Mouse (Mus musculus) mature B cell (primary cell): ENCODE data around the gene Gm13694.
"Not testable (repeated sequence)": the region's sequence is repeated elsewhere in the genome, so short reads cannot be mapped to it uniquely, and the experiment has no call there.

ENCODE experiments used
- in situ Hi-C: fragments of 300-500 bp; cut with MboI; formaldehyde crosslinking; loops from 2 replicates; pipeline ENCODE4 v1.14.3; 2019

The Gm13694 gene

DNA sequence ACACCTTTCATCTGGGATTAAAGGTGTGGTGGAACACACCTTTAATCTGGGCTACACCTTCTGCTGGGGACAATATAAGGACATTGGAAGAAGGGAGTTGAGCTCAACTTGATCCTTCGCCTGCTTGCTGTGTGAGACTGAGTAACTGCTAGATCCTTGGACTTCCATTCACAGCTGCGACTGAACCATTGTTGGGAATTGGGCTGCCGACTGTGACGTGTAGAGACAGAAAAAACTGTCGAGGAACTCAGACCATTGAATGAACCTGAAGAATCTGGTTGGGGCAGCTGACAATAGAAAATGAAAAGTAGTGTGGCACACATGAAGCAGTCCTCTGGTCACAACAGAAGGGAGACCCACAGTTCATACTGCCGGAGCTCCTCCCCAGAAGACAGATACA lies at the start of gene Gm13694:
TSS of gene Gm13694 (plus strand) at position 301 of the 400 bp plus-strand sequence.
- in situ Hi-C loops: not testable (repeated sequence)

DNA sequence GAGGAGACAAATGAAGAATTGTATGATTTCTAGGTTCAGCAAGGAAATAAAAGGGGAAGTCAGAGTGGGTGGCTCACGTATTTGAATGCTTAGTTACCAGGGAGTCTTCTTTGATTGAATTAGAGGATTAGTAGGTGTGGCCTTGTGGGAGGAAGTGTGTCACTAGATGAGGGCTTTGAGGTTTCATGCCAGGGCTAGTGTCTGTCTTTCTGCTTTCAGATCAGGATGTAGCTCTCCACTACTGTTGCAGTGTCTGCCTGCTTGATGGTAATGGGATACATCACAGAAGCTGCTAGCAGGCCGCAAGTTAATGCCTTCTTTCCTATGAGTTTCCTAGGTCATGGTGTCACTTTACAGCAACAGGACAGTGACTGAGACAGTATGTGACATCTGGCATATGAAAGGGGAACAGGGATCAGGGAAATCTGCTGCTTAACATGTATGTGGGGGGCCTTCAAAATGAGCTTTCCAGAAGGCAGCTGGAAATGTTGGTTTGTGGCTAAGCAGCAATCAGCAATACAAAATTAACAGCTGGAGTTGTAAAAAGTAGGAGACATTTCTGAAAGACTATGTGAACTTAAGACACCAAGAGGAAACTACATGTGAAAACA lies 49.1 kb upstream of the Gm13694 start:
- in situ Hi-C loops: no loop called here

GRCm38 (mm10) chr2:83940931-83941361 lies 37.8 kb upstream of the Gm13694 start, which contains the start of gene Zswim2:
Gene Zswim2 (minus strand): TSS chr2:83941228.
- in situ Hi-C loops: no loop called here

GRCm38 (mm10) chr2:83941378-83941777 lies 37.4 kb upstream of the Gm13694 start:
- in situ Hi-C loops: no loop called here

DNA sequence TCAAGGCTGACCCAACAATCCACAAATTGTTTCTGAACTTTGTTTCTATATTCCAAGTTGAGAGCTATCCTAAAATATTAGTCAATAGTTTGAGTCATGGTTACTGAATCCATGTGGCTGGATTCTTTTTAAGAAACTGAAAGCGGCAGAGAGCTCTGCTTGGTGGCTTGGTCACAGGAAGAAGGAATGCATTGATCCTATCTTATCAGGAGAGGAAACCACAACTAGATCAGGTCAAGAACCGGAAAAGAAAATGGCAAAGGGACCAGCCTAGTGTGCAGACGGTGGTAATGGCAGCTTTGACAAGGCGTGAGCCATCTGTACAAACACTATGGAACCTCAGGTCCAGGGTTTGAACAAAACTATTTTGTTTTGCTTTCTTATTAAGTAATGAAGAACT lies 36.9 kb upstream of the Gm13694 start:
- in situ Hi-C loops: no loop called here

DNA sequence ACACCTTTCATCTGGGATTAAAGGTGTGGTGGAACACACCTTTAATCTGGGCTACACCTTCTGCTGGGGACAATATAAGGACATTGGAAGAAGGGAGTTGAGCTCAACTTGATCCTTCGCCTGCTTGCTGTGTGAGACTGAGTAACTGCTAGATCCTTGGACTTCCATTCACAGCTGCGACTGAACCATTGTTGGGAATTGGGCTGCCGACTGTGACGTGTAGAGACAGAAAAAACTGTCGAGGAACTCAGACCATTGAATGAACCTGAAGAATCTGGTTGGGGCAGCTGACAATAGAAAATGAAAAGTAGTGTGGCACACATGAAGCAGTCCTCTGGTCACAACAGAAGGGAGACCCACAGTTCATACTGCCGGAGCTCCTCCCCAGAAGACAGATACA lies 23.3 kb upstream of the Gm13694 start, which contains the start of gene Gm13698:
TSS of gene Gm13698 (plus strand) at position 301 of the 400 bp plus-strand sequence.
- in situ Hi-C loops: not testable (repeated sequence)

DNA sequence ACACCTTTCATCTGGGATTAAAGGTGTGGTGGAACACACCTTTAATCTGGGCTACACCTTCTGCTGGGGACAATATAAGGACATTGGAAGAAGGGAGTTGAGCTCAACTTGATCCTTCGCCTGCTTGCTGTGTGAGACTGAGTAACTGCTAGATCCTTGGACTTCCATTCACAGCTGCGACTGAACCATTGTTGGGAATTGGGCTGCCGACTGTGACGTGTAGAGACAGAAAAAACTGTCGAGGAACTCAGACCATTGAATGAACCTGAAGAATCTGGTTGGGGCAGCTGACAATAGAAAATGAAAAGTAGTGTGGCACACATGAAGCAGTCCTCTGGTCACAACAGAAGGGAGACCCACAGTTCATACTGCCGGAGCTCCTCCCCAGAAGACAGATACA lies 17.5 kb upstream of the Gm13694 start, which contains the start of gene Gm13693:
TSS of gene Gm13693 (plus strand) at position 301 of the 400 bp plus-strand sequence.
- in situ Hi-C loops: not testable (repeated sequence)

- in situ Hi-C loops: not testable (repeated sequence)
Observed at GRCm38 (mm10) chr2:83967013-83967412, 11.7 kb upstream of the Gm13694 start, which contains the start of gene Gm13695. Gene Gm13695 (plus strand): TSS chr2:83967313.

- in situ Hi-C loops: not testable (repeated sequence)
Observed at GRCm38 (mm10) chr2:83972823-83973222, 5.9 kb upstream of the Gm13694 start, which contains the start of gene Gm13696. Gene Gm13696 (plus strand): TSS chr2:83973123.

DNA sequence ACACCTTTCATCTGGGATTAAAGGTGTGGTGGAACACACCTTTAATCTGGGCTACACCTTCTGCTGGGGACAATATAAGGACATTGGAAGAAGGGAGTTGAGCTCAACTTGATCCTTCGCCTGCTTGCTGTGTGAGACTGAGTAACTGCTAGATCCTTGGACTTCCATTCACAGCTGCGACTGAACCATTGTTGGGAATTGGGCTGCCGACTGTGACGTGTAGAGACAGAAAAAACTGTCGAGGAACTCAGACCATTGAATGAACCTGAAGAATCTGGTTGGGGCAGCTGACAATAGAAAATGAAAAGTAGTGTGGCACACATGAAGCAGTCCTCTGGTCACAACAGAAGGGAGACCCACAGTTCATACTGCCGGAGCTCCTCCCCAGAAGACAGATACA lies 5.7 kb downstream of the Gm13694 start, which contains the start of gene Gm13697:
TSS of gene Gm13697 (plus strand) at position 301 of the 400 bp plus-strand sequence.
- in situ Hi-C loops: not testable (repeated sequence)

- in situ Hi-C loops: not testable (repeated sequence)
Observed at GRCm38 (mm10) chr2:83990253-83990652, 11.5 kb downstream of the Gm13694 start, which contains the start of gene Gm13691. Gene Gm13691 (plus strand): TSS chr2:83990553.

DNA sequence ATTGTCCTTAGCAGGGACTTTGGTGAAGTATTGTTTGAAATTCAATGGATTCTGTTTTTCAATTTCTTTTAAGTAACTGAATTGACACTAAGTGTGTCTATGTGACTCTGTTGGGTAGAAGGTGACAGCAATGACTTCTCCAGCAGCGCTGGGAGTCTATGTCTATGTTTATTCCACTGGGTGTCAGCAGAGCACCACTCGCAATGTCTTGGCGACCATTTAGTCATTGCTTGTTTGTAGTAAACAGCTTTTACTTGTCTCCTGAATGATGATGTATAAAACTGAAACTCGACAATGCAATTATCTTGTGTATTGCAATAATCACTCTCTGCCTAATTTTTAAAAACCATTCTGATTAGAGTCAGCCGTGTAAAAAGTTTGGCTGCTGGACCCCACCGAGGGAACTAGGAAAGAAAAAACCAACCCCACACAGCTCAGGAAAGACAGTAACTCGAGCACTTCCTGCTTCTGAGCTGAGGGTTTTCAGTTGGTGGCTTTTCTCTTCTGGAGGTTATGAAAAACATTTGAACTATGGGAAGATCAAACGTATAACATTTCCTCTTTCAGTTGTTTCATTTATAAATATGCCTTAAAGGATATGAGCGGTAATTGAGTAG lies 15.0 kb downstream of the Gm13694 start:
- in situ Hi-C loops: not testable (repeated sequence)

GRCm38 (mm10) chr2:83994526-83994925 lies 15.8 kb downstream of the Gm13694 start:
- in situ Hi-C loops: not testable (repeated sequence)

GRCm38 (mm10) chr2:84008913-84009312 lies 30.2 kb downstream of the Gm13694 start:
- in situ Hi-C loops: loop anchor here (25.0 kb wide), 1 partner anchor 428 kb away; the partner anchor contains the start of gene Calcrl

DNA sequence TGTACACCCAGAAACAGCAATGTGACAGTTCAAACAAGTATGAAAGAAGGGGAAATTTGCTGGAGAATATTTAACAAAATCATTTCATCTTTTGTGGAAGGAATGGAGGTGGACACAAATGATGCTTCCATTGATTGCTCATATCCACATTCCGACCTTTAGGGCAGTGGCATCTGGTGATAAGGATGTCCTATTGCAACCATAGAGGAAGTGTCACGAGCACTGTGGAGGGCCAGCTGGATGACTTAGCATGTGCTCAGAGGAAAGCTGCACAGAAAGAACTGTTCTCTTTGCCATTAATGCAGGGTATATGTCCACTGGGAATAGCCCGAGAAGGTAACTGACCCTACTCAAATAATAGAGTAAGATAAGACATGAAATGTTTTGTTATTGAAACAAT lies 31.1 kb downstream of the Gm13694 start:
- in situ Hi-C loops: loop anchor here (25.0 kb wide), 1 partner anchor 427 kb away; the partner anchor contains the start of gene Calcrl

DNA sequence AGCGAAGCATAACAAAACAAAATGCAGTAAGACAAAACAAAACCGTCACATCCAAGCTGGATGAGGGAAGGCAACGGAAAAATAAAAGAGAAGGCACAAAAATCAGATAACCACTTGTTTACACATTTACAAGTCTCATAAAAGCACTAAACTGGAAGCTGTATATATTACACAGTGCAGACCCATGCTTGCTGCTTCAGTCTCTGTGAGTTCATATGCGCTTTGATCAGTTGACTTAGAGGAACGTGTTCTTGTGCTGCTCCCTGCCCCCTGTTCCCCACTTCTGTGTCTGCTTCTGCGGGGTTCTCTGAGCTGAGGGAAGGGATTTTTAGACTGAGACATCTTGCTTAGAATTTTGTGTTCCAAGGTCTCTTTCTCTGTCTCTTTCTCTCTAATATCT lies 35.8 kb downstream of the Gm13694 start:
- in situ Hi-C loops: loop anchor here (25.0 kb wide), 1 partner anchor 423 kb away; the partner anchor contains the start of gene Calcrl

- in situ Hi-C loops: loop anchor here (25.0 kb wide), 1 partner anchor 421 kb away; the partner anchor contains the start of gene Calcrl
Observed at GRCm38 (mm10) chr2:84016291-84016690, 37.6 kb downstream of the Gm13694 start.

GRCm38 (mm10) chr2:84018330-84018729 lies 39.6 kb downstream of the Gm13694 start:
- in situ Hi-C loops: loop anchor here (25.0 kb wide), 1 partner anchor 419 kb away; the partner anchor contains the start of gene Calcrl

- in situ Hi-C loops: loop anchor here (25.0 kb wide), 1 partner anchor 418 kb away; the partner anchor contains the start of gene Calcrl
Observed at GRCm38 (mm10) chr2:84019519-84020305, 41.0 kb downstream of the Gm13694 start.

DNA sequence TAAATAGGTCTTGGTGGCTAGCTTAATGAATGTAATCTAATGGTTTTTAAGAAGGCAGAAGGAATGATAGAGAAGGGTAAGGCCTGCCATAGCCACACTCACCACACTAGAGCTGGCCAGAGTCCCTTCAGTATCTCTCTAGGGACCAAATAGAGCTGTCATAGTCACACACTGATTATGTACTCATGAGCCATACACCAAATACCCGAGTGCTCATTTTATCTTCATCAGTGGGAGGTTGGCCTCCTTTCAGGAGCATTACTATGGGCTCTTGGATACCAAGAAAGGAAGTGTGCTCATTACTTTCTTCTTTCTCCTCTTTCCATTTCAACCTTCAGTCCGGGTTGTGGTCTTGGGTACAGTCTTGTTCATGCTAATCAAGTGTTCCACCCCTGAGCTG lies 43.2 kb downstream of the Gm13694 start:
- in situ Hi-C loops: loop anchor here (25.0 kb wide), 1 partner anchor 415 kb away; the partner anchor contains the start of gene Calcrl

DNA sequence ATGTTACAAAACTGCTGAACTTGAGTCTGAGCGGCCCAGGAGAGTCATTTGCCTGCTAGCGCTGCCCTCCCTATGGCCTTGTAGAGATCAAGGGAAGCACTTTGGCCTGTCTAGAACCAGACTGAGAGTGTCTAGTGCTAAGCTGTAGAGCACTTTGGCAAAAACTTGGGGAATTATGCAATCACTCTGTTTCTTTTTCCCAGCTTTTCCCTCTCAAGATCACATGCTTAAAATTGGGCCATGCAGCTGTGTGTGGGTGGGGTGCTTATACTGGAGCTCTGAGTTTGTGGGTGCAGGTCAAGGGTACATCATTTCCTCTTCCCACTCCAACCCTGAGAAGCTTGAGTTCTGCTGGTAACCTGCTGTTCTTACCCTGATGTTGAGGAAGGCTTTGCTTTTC lies 44.2 kb downstream of the Gm13694 start:
- in situ Hi-C loops: loop anchor here (25.0 kb wide), 1 partner anchor 414 kb away; the partner anchor contains the start of gene Calcrl
